Comparison of ENCODE assay signal across 13 mouse cellular contexts in genomic region chr7:114301293-114301782, GRCm38 (mm10). TPM values are rescaled to one million over a fixed set of nuclear protein-coding genes. Genes with fewer than 3 reads are reported as not detected.
A peak's percentile ranks its signal among the peaks of the same experiment; 100 is the strongest.
DNase-seq lines count a peak whose midpoint lies in the region; ATAC-seq and TF ChIP-seq lines count a peak whose summit lies in the region.
"Had no signal": no experiment of that assay in that cellular context is flagged by ENCODE, and none has a peak within 500 bp of the region (broad histone marks: within the 10 kb centered on the region; RNA-seq: fewer than 3 reads in every experiment).

No protein-coding gene starts in this region.

- WGBS in liver, embryonic 16.5 days (ENCODE audit: insufficient replicate concordance), result 17% methylated on average over 4 of the region's 4 CpGs
- WGBS in stomach, postnatal 0 days, result 52% methylated on average over 4 of the region's 4 CpGs
- 81% methylated on average over 4 of the region's 4 CpGs for WGBS in forebrain, embryonic 15.5 days

- no peaks in the 10 kb centered on the region for H3K4me1 ChIP-seq in liver, embryonic 16.5 days (ENCODE audit: control insufficient read depth, low read depth, low read length)
- H3K4me1 ChIP-seq in stomach, postnatal 0 days (replicated peaks; ENCODE audit: control insufficient read depth, insufficient read depth), result no peaks in the 10 kb centered on the region
- H3K4me1 ChIP-seq in forebrain, embryonic 15.5 days, result no peaks in the 10 kb centered on the region
- H3K4me1 ChIP-seq: heart, embryonic 15.5 days; kidney, embryonic 15.5 days; neural tube, embryonic 12.5 days had no signal

- no peak overlapping the region for H3K9ac ChIP-seq in liver, embryonic 16.5 days (ENCODE audit: low read depth, low read length)
- no peak overlapping the region for H3K9ac ChIP-seq in stomach, postnatal 0 days (ENCODE audit: low read length)
- H3K9ac ChIP-seq in forebrain, embryonic 15.5 days (replicated peaks), result no peak overlapping the region
- H3K9ac ChIP-seq: forebrain, postnatal 0 days; heart, embryonic 15.5 days; kidney, embryonic 15.5 days; neural tube, embryonic 12.5 days had no signal

- no peaks in the 10 kb centered on the region for H3K27me3 ChIP-seq in liver, embryonic 16.5 days (ENCODE audit: control insufficient read depth, insufficient read depth, low read depth, low read length)
- no peaks in the 10 kb centered on the region for H3K27me3 ChIP-seq in stomach, postnatal 0 days (ENCODE audit: control insufficient read depth, insufficient read depth, low read length)
- no peaks in the 10 kb centered on the region for H3K27me3 ChIP-seq in forebrain, embryonic 15.5 days
- H3K27me3 ChIP-seq: heart, embryonic 15.5 days; kidney, embryonic 15.5 days; neural tube, embryonic 12.5 days had no signal

- H3K4me3 ChIP-seq in liver, embryonic 16.5 days (ENCODE audit: low read depth, low read length), result no peak overlapping the region
- H3K4me3 ChIP-seq in stomach, postnatal 0 days (ENCODE audit: low read depth, low read length), result no peak overlapping the region
- H3K4me3 ChIP-seq in forebrain, embryonic 15.5 days, result no peak overlapping the region
- H3K4me3 ChIP-seq: heart, embryonic 15.5 days; kidney, embryonic 15.5 days; neural tube, embryonic 12.5 days had no signal

- H3K27ac ChIP-seq in liver, embryonic 16.5 days (ENCODE audit: low read length), result no peak overlapping the region
- H3K27ac ChIP-seq in stomach, postnatal 0 days (replicated peaks), result no peak overlapping the region
- no peak overlapping the region for H3K27ac ChIP-seq in forebrain, embryonic 15.5 days (replicated peaks)
- H3K27ac ChIP-seq: heart, embryonic 15.5 days; kidney, embryonic 15.5 days; neural tube, embryonic 12.5 days had no signal

- TF ChIP-seq CTCF in stomach, postnatal 0 days (IDR thresholded peaks at IDR 0.05; ENCODE audit: low read depth), result no peak

- peak; percentile 74 for ATAC-seq in frontal cortex, adult (ENCODE audit: low TSS enrichment)
- peak; percentile 53 for ATAC-seq in liver, embryonic 16.5 days (ENCODE audit: low read depth)
- peak; percentile 24; the same call in 1 of the 2 replicates for ATAC-seq in stomach, postnatal 0 days (ENCODE audit: low FRiP score, low TSS enrichment)
- no peak for ATAC-seq in forebrain, embryonic 15.5 days (replicated peaks)
- ATAC-seq: forebrain, postnatal 0 days had no signal

- H3K4me2 ChIP-seq in liver, embryonic 16.5 days (ENCODE audit: low read depth, low read length), result no peak overlapping the region
- no peak overlapping the region for H3K4me2 ChIP-seq in stomach, postnatal 0 days (replicated peaks; ENCODE audit: low read depth)
- H3K4me2 ChIP-seq in forebrain, embryonic 15.5 days (replicated peaks), result no peak overlapping the region
- H3K4me2 ChIP-seq: heart, embryonic 15.5 days; kidney, embryonic 15.5 days; neural tube, embryonic 12.5 days had no signal

- no peak for TF ChIP-seq EP300 in stomach, postnatal 0 days (optimal IDR thresholded peaks at IDR 0.05)

- no peak for DNase-seq in frontal cortex, postnatal 36 days (ENCODE audit: low spot score in 2 of 2)
- DNase-seq in spleen, adult 12 weeks (ENCODE audit: low spot score), result peak; percentile 26
- no peak for DNase-seq in spleen, postnatal 14 days (ENCODE audit: low spot score in 2 of 2)
- DNase-seq in stomach, postnatal 0 days (ENCODE audit: low spot score), result no peak
- no peak for DNase-seq in right cerebral cortex, postnatal 4 days
- DNase-seq: forebrain, postnatal 0 days; lung, postnatal 14 days had no signal

- H3K9me3 ChIP-seq in liver, embryonic 16.5 days (replicated peaks; ENCODE audit: control insufficient read depth, low read length), result no peaks in the 10 kb centered on the region
- H3K9me3 ChIP-seq in stomach, postnatal 0 days (ENCODE audit: control insufficient read depth, low read length), result no peaks in the 10 kb centered on the region
- H3K9me3 ChIP-seq in forebrain, embryonic 15.5 days, result no peaks in the 10 kb centered on the region
- H3K9me3 ChIP-seq: heart, embryonic 15.5 days; kidney, embryonic 15.5 days; neural tube, embryonic 12.5 days had no signal

- H3K36me3 ChIP-seq in liver, embryonic 16.5 days (ENCODE audit: control insufficient read depth, insufficient read depth), result no peaks in the 10 kb centered on the region
- H3K36me3 ChIP-seq in stomach, postnatal 0 days (ENCODE audit: control insufficient read depth, insufficient read depth, low read length), result no peaks in the 10 kb centered on the region
- no peaks in the 10 kb centered on the region for H3K36me3 ChIP-seq in forebrain, embryonic 15.5 days
- H3K36me3 ChIP-seq: heart, embryonic 15.5 days; kidney, embryonic 15.5 days; neural tube, embryonic 12.5 days had no signal

RNA-seq across cellular contexts. Expression of gene Psma1, which starts 25.4 kb away (rescaled TPM):
- 209 and 228 TPM in 2 replicates for polyA plus RNA-seq in liver, embryonic 16.5 days (2015; fragmentation: Nextera tagmentation; extraction: Ambion mirVana)
- 242 and 249 TPM in 2 replicates for polyA plus RNA-seq in stomach, postnatal 0 days (2015; fragmentation: Nextera tagmentation; extraction: Ambion mirVana)
- 389 and 404 TPM in 2 replicates for polyA plus RNA-seq in forebrain, embryonic 15.5 days (2015; fragmentation: Nextera tagmentation; extraction: Ambion mirVana)

RNA-seq across cellular contexts. Expression of gene Copb1, which starts 46.8 kb away (rescaled TPM):
- polyA plus RNA-seq in liver, embryonic 16.5 days (2015; fragmentation: Nextera tagmentation; extraction: Ambion mirVana), result 49.3 and 49.5 TPM in 2 replicates
- polyA plus RNA-seq in stomach, postnatal 0 days (2015; fragmentation: Nextera tagmentation; extraction: Ambion mirVana), result 82.6 and 83.7 TPM in 2 replicates
- polyA plus RNA-seq in forebrain, embryonic 15.5 days (2015; fragmentation: Nextera tagmentation; extraction: Ambion mirVana), result 90.0 and 91.4 TPM in 2 replicates
